Mouse (Mus musculus) liver, postnatal 0 days (tissue): ENCODE measurements around the gene H2-Ab1. TPM values are rescaled to one million over a fixed set of nuclear protein-coding genes. Genes with fewer than 3 reads are reported as not detected.

Source experiments
- ATAC-seq: fragments of 200-750 bp; cut with Nextera tagmentation; 2 replicates; pipeline ENCODE4 v1.8.0; 2017; ENCODE audit warnings: mild to moderate bottlenecking, moderate library complexity
- DNase-seq: peaks from one replicate; pipeline ENCODE4 v3.0.0-alpha.2; 2016
- H3K27ac ChIP-seq: fragments of 300-500 bp; sonication (generic); 2 replicates; pipeline ENCODE4 v1.5.1; 2014; ENCODE audit warnings: antibody characterized with exemption, moderate library complexity, mild to moderate bottlenecking, low read depth
- H3K27me3 ChIP-seq: fragments of 300-500 bp; sonication (generic); 2 replicates; pipeline ENCODE4 v1.6.1; 2014; ENCODE audit warnings: low read length, control low read depth, mixed read lengths; ENCODE audit not compliant: insufficient read depth
- H3K36me3 ChIP-seq: fragments of 300-500 bp; sonication (generic); replicated peaks from 2 replicates; pipeline ENCODE4 v1.6.1; 2014; ENCODE audit warnings: mild to moderate bottlenecking, control low read depth, low read length, moderate library complexity, mixed read lengths; ENCODE audit not compliant: insufficient read depth
- H3K4me1 ChIP-seq: fragments of 300-500 bp; sonication (generic); 2 replicates; pipeline ENCODE4 v1.6.1; 2014; ENCODE audit warnings: antibody characterized with exemption, mild to moderate bottlenecking, control low read depth; ENCODE audit not compliant: insufficient read depth
- H3K4me2 ChIP-seq: fragments of 300-500 bp; sonication (generic); 2 replicates; pipeline ENCODE4 v1.6.1; 2014; ENCODE audit warnings: low read depth, mild to moderate bottlenecking, low read length, moderate library complexity, mixed read lengths
- H3K4me3 ChIP-seq: fragments of 300-500 bp; sonication (generic); 2 replicates; pipeline ENCODE4 v1.5.1; 2014; ENCODE audit warnings: low read depth, low read length
- H3K9ac ChIP-seq: fragments of 300-500 bp; sonication (generic); replicated peaks from 2 replicates; pipeline ENCODE4 v1.6.1; 2014; ENCODE audit warnings: mild to moderate bottlenecking, moderate library complexity
- H3K9me3 ChIP-seq: fragments of 300-500 bp; sonication (generic); 2 replicates; pipeline ENCODE4 v1.6.1; 2016; ENCODE audit warnings: mild to moderate bottlenecking, control low read depth, low read length, mixed read lengths
- CTCF ChIP-seq: sonication (generic); IDR thresholded peaks from 2 replicates; pipeline ENCODE4 v1.5.1; 2016; ENCODE audit warnings: antibody characterized with exemption, low read depth
- EP300 ChIP-seq: IDR thresholded peaks from 2 replicates; pipeline ENCODE4 v1.6.1; 2016; ENCODE audit warnings: antibody characterized with exemption, low read depth, mild to moderate bottlenecking
- WGBS: fragments of 180-500 bp; shearing (Covaris S2); extraction: QIAGEN DNeasy Blood & Tissue Kit; methylation state at CpG from one replicate; pipeline ENCODE4 v1.1.7; 2014; ENCODE audit not compliant: insufficient replicate concordance; 5-methylcytosine and 5-hydroxymethylcytosine counted together
- polyA plus RNA-seq: library from polyadenylated mRNA; unstranded; fragments of >200 nt; fragmentation: Nextera tagmentation; extraction: Ambion mirVana; gene quantifications from 2 replicates; pipeline ENCODE4 v1.2.1, GENCODE M21; 2015

The H2-Ab1 gene
- polyA plus RNA-seq, 1 experiment from 2014 or later, result 24.9 TPM

GRCm38 (mm10) chr17:34286501-34286900 lies 29.0 kb downstream of the H2-Ab1 start:
- no peak for ATAC-seq

GRCm38 (mm10) chr17:34286999-34287398 lies 29.5 kb downstream of the H2-Ab1 start:
- H3K4me3 ChIP-seq, result no peak overlapping the region
- TF ChIP-seq EP300 (no peak), CTCF (no peak)
- DNase-seq, result no peak
- no peaks in the 10 kb centered on the region for H3K36me3 ChIP-seq
- H3K4me1 ChIP-seq, result no peaks in the 10 kb centered on the region
- H3K9ac ChIP-seq, result no peak overlapping the region
- WGBS, result 36% methylated on average over 6 of the region's 6 CpGs
- ATAC-seq, result no peak
- no peaks in the 10 kb centered on the region for H3K27me3 ChIP-seq
- H3K4me2 ChIP-seq, result no peak overlapping the region
- no peaks in the 10 kb centered on the region for H3K9me3 ChIP-seq
- H3K27ac ChIP-seq, result no peak overlapping the region

More at GRCm38 (mm10) chr17:34286501-34286900, 29.0 kb downstream of the H2-Ab1 start:
- no peak for TF ChIP-seq CTCF
- no peak for TF ChIP-seq EP300
- no peak overlapping the region for H3K9ac ChIP-seq
- DNase-seq, result no peak
- no peaks in the 10 kb centered on the region for H3K36me3 ChIP-seq
- H3K4me2 ChIP-seq, result no peak overlapping the region
- H3K27me3 ChIP-seq, result no peaks in the 10 kb centered on the region
- 53% methylated on average over 5 of the region's 5 CpGs for WGBS
- H3K9me3 ChIP-seq, result no peaks in the 10 kb centered on the region
- no peak overlapping the region for H3K4me3 ChIP-seq
- no peak overlapping the region for H3K27ac ChIP-seq
- no peaks in the 10 kb centered on the region for H3K4me1 ChIP-seq

GRCm38 (mm10) chr17:34287648-34288047 lies 30.2 kb downstream of the H2-Ab1 start, which contains the start of gene H2-Aa:
Gene H2-Aa, minus strand, starts transcription at chr17:34287823.
- Histone ChIP-seq H3K36me3 (no peaks in the 10 kb centered on the region), H3K4me1 (no peaks in the 10 kb centered on the region), H3K27me3 (no peaks in the 10 kb centered on the region), H3K9ac (no peak within 1 kb of the TSS), H3K27ac (no peak within 1 kb of the TSS), H3K9me3 (no peaks in the 10 kb centered on the region), H3K4me2 (no peak within 1 kb of the TSS), H3K4me3 (no peak within 1 kb of the TSS)
- DNase-seq, result peak; percentile 66
- peak; percentile 63 for ATAC-seq
- 18% methylated on average over 8 of the region's 8 CpGs for WGBS
- TF ChIP-seq EP300 (no peak), CTCF (no peak)

- Histone ChIP-seq H3K36me3 (no peaks in the 10 kb centered on the region), H3K4me1 (no peaks in the 10 kb centered on the region), H3K9ac (no peak overlapping the region), H3K27ac (no peak overlapping the region), H3K4me3 (no peak overlapping the region), H3K9me3 (no peaks in the 10 kb centered on the region), H3K27me3 (no peaks in the 10 kb centered on the region), H3K4me2 (no peak overlapping the region)
- no peak for TF ChIP-seq CTCF
- no peak for TF ChIP-seq EP300
- DNase-seq (no peak), ATAC-seq (no peak)
- WGBS, result 56% methylated on average over 3 of the region's 3 CpGs
Observed at GRCm38 (mm10) chr17:34288131-34288530, 30.6 kb downstream of the H2-Ab1 start.

GRCm38 (mm10) chr17:34291609-34292008 lies 34.1 kb downstream of the H2-Ab1 start:
- Histone ChIP-seq H3K9me3 (no peaks in the 10 kb centered on the region), H3K9ac (no peak overlapping the region), H3K36me3 (no peaks in the 10 kb centered on the region), H3K4me3 (no peak overlapping the region), H3K27me3 (0 out of 2 replicates have a peak, but pooled peaks cover 3% of the 10 kb centered on the region), H3K27ac (no peak overlapping the region), H3K4me2 (no peak overlapping the region), H3K4me1 (peaks cover 4% of the 10 kb centered on the region; the same call in 1 of the 2 replicates)
- peak; percentile 89 for DNase-seq
- WGBS, result 14% methylated on average over 8 of the region's 8 CpGs
- ATAC-seq, result peak; percentile 62; the same call in 1 of the 2 replicates
- no peak for TF ChIP-seq CTCF
- TF ChIP-seq EP300, result no peak

- no peak overlapping the region for H3K4me3 ChIP-seq
- 78% methylated on average over 4 of the region's 4 CpGs for WGBS
- DNase-seq (no peak), ATAC-seq (no peak)
- H3K4me1 ChIP-seq, result peaks cover 4% of the 10 kb centered on the region; the same call in 1 of the 2 replicates
- H3K4me2 ChIP-seq, result no peak overlapping the region
- TF ChIP-seq EP300, result no peak
- no peak for TF ChIP-seq CTCF
- H3K36me3 ChIP-seq, result no peaks in the 10 kb centered on the region
- H3K27me3 ChIP-seq, result 0 out of 2 replicates have a peak, but pooled peaks cover 3% of the 10 kb centered on the region
- no peaks in the 10 kb centered on the region for H3K9me3 ChIP-seq
- no peak overlapping the region for H3K9ac ChIP-seq
- H3K27ac ChIP-seq, result no peak overlapping the region
Observed at GRCm38 (mm10) chr17:34292570-34292969, 35.1 kb downstream of the H2-Ab1 start.

- no peak for DNase-seq
- Histone ChIP-seq H3K9me3 (no peaks in the 10 kb centered on the region), H3K4me2 (no peak overlapping the region), H3K4me3 (no peak overlapping the region), H3K27me3 (0 out of 2 replicates have a peak, but pooled peaks cover 3% of the 10 kb centered on the region), H3K27ac (no peak overlapping the region), H3K36me3 (no peaks in the 10 kb centered on the region), H3K4me1 (peaks cover 4% of the 10 kb centered on the region; the same call in 1 of the 2 replicates), H3K9ac (no peak overlapping the region)
- WGBS, result 21% methylated on average over 2 of the region's 2 CpGs
- TF ChIP-seq CTCF, result no peak
- TF ChIP-seq EP300, result no peak
- no peak for ATAC-seq
Observed at GRCm38 (mm10) chr17:34293533-34293932, 36.0 kb downstream of the H2-Ab1 start.
